Mouse (Mus musculus) embryonic facial prominence, embryonic 10.5 days (tissue): ENCODE results near the gene Rgs8. TPM values are rescaled to one million over a fixed set of nuclear protein-coding genes. Genes with fewer than 3 reads are reported as not detected.

Experiments
- DNase-seq: peaks from one replicate; pipeline ENCODE4 v3.0.0-alpha.2; 2017; ENCODE audit warnings: low spot score
- H3K27ac ChIP-seq: fragments of 300-500 bp; sonication (generic); replicated peaks from 2 replicates; pipeline ENCODE4 v1.5.1; 2016; ENCODE audit warnings: mild to moderate bottlenecking
- H3K27me3 ChIP-seq: fragments of 300-500 bp; sonication (generic); replicated peaks from 2 replicates; pipeline ENCODE4 v1.6.1; 2016; ENCODE audit warnings: low read depth, mild to moderate bottlenecking; ENCODE audit not compliant: poor library complexity, severe bottlenecking
- H3K36me3 ChIP-seq: fragments of 300-500 bp; sonication (generic); replicated peaks from 2 replicates; pipeline ENCODE4 v1.6.1; 2016; ENCODE audit warnings: mild to moderate bottlenecking, moderate library complexity
- H3K4me1 ChIP-seq: fragments of 300-500 bp; sonication (generic); 2 replicates; pipeline ENCODE4 v1.6.1; 2016
- H3K4me3 ChIP-seq: fragments of 300-500 bp; sonication (generic); 2 replicates; pipeline ENCODE4 v1.5.1; 2016; ENCODE audit warnings: mild to moderate bottlenecking, moderate library complexity
- H3K9me3 ChIP-seq: fragments of 300-500 bp; sonication (generic); 2 replicates; pipeline ENCODE4 v1.6.1; 2016; ENCODE audit warnings: mild to moderate bottlenecking
- WGBS: fragments of 180-500 bp; shearing (Covaris S2); methylation state at CpG from one replicate; pipeline ENCODE4 v1.1.7; 2016; 5-methylcytosine and 5-hydroxymethylcytosine counted together
- polyA plus RNA-seq: library from polyadenylated mRNA; unstranded; fragments of >200 nt; fragmentation: Nextera tagmentation; extraction: Ambion mirVana; gene quantifications from 2 replicates; pipeline ENCODE4 v1.2.1, GENCODE M21; 2016

Gene Rgs8
- polyA plus RNA-seq, 1 experiment from 2014 or later: 2.3 TPM

DNA sequence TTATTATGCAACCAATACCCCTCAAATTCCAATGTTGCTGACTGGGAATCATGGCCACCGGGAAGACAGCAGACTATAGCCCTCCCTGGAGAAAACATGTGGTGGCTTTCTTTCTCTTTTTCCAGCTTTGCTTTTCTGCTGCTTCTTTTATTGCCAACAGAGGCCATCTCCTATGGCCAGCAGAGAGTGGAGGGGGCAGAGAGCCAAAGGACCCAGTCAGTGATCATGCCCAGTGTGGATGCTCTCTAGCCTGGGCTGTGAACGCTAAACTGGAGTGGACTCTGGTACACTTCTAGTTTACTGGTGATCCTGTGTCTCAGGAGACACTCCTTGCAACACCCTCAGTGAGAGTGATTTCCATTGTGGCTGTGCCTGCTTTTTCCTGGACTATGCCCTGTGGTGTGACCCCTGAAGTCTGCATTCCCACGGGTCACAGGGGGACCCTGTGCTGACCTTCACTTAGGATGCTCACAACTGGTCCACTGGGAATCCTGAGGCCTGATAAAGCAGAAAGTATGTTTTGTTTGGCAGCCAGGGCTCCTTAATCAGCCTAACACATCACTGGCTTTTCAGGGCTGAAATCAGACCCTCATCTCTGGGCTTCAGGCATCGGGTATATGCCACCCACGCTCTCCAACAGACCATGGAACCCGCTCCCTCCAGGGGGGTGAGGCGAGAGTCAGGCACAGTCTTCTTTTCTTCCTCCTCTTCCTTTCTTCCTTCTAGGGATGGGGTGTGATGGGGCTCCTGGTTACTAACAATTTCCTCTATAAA lies 45.7 kb downstream of the Rgs8 start:
- Histone ChIP-seq H3K9me3 (no peaks in the 10 kb centered on the region), H3K36me3 (no peaks in the 10 kb centered on the region), H3K27me3 (peaks cover 10% of the 10 kb centered on the region; the same call in 1 of the 2 replicates), H3K27ac (peak overlapping the region; percentile 52), H3K4me1 (peaks cover 51% of the 10 kb centered on the region), H3K4me3 (no peak overlapping the region)
- WGBS: 60% methylated on average over 7 of the region's 7 CpGs
- no peak for DNase-seq

DNA sequence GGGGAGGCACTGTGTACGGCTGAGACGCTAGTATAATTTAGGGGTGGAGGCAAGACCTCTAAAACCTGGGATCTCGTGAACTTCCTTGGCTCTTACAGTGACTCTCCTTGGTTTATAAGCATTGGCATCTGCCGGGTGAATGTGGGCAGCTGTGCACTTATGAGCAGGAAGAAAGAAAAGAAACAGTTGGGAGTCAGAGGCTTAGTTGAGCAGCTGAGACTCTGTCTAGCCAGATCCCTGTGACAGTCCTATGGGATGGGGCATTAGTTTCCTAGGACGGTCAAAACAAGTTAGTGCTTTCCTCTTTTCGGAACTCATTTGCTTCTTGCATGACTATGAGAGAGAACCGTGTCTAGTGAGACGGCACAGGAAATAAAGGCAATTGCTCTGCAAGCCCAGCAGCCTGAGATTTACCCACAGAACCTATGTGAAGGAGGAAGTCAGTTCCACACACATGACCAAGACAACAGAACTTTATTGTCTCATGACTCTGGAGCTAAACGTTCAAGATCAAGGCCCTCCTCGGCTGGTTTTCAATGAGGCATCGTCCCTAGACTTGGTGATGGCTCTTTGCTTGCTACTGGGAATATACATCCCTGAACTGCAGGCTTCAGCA lies 47.7 kb downstream of the Rgs8 start:
- DNase-seq: no peak
- WGBS: 84% methylated on average over 11 of the region's 11 CpGs
- no peaks in the 10 kb centered on the region for H3K9me3 ChIP-seq
- no peaks in the 10 kb centered on the region for H3K36me3 ChIP-seq
- H3K27ac ChIP-seq: no peak overlapping the region
- peaks cover 70% of the 10 kb centered on the region for H3K4me1 ChIP-seq
- H3K4me3 ChIP-seq: no peak overlapping the region
- H3K27me3 ChIP-seq: peaks cover 15% of the 10 kb centered on the region; the same call in 1 of the 2 replicates

DNA sequence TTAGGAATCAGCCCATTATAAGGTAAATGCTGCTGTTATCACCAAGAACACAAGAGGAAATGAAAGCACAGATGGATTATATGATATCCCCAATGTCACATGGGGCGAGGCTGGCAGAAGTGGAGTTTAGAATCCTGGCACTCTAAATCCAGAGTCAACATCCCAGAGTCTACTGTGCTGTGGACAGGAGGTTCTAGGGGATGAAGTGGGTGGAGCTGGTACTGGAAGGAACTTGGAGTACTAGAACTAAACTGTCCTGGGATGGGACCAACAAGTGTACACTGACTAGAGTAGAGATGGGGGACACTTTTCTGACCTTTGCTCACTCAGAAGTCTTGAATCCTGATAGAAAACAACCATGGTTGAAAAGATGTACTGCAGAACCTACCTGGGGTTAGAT lies 48.6 kb downstream of the Rgs8 start:
- Histone ChIP-seq H3K27me3 (peaks cover 13% of the 10 kb centered on the region; the same call in 1 of the 2 replicates), H3K4me1 (peaks cover 70% of the 10 kb centered on the region), H3K4me3 (no peak overlapping the region), H3K27ac (peak overlapping the region; percentile 70), H3K36me3 (no peaks in the 10 kb centered on the region), H3K9me3 (no peaks in the 10 kb centered on the region)
- DNase-seq: no peak
- 89% methylated on average over 1 of the region's 1 CpGs for WGBS

DNA sequence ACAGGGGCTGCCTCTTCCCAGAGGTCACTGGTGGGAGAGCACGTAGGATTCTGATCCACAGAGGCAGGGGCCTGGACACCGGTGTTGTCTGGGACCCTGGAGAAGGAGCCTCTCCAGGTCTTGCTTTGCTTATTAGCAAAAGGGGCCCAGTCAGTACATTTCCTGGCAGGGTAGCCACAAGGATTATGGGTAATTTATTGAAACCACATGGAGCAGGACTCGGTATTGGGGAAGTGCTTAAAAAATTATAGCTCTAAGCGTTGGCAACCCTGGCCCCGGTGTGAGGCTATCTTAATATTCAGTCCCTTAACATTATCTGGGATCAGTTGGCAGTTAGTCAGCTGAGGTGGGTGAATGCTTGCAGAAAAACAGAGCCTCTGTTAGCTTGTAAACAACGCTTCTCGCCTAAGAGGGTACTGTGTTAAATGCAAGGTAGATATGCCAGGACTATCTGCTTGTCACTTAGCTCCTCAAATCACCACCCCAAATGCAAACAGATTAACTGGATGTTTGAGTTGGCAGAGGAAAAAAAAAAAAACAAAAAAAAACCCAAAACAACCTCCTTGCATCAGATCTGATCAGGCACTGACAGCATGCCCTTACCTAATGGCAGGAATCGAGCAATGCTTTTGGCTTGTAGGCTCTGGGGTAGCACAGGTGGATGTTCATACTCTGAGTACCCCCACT lies 49.5 kb downstream of the Rgs8 start:
- Histone ChIP-seq H3K27ac (peak overlapping the region; percentile 78), H3K4me1 (peaks cover 69% of the 10 kb centered on the region), H3K27me3 (peaks cover 8% of the 10 kb centered on the region; the same call in 1 of the 2 replicates), H3K36me3 (no peaks in the 10 kb centered on the region), H3K4me3 (no peak overlapping the region), H3K9me3 (no peaks in the 10 kb centered on the region)
- DNase-seq: no peak
- WGBS: 62% methylated on average over 8 of the region's 8 CpGs

DNA sequence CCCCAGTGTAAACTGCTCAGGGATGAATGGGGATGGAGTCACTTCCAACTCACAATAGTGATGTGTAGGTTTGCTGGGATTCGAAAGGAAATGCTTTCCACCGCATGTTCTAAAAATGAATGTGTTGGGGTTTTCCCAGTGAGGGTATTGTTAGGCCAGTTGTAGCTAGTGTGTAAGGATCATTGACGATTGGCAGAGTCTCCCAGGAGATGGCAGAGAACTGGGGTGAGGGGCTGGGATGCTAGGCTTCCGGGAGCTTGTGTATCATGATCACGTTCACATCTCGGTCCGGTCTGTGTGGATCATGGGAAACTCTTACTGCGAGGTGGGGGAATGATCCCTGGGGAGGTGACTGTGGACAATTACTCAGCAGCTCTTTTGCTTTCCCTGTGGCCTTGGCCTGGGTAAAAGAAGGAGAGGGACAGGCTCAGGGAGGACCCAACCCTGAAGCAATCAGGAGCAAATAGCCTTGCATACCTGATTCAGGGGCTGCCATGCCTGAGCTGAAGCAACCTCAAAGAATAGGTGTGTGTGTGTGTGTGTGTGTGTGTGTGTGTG lies 50.1 kb downstream of the Rgs8 start:
- no peak overlapping the region for H3K4me3 ChIP-seq
- H3K36me3 ChIP-seq: no peaks in the 10 kb centered on the region
- 54% methylated on average over 8 of the region's 8 CpGs for WGBS
- H3K9me3 ChIP-seq: no peaks in the 10 kb centered on the region
- peak overlapping the region; percentile 78 for H3K27ac ChIP-seq
- DNase-seq: no peak
- peaks cover 63% of the 10 kb centered on the region for H3K4me1 ChIP-seq
- peaks cover 8% of the 10 kb centered on the region; the same call in 1 of the 2 replicates for H3K27me3 ChIP-seq

DNA sequence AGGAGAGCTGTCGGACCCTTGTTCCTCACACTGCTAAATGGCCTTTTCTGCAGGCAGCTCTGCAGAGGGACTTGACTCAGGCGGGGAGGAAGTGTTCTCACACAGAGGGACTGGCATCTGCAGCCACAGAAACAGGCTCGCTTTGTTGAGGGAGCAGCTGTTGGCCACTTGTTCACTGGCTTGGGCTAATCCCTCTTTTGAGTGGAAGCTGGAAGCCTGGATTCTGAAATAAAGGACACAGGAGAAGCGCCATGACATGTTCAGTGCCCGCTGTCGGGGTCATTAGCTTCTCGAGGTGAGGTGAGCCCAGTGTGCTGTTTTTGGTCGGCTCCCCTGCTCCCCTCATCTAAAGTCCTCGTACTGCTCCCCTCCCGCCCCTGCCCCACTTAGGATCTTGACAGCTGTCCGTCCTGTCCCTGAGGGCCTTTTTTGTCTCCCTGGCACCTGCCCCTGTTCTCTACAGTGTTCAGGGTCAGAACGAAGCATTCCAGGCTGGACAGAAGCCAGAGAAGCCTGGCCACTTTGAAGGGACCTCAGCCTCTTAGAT lies 50.7 kb downstream of the Rgs8 start:
- no peaks in the 10 kb centered on the region for H3K36me3 ChIP-seq
- peak overlapping the region; percentile 23; the same call in 1 of the 2 replicates for H3K4me3 ChIP-seq
- peaks cover 58% of the 10 kb centered on the region for H3K4me1 ChIP-seq
- DNase-seq: peak; percentile 60
- peaks cover 8% of the 10 kb centered on the region; the same call in 1 of the 2 replicates for H3K27me3 ChIP-seq
- 4% methylated on average over 12 of the region's 12 CpGs for WGBS
- H3K27ac ChIP-seq: peak overlapping the region; percentile 78
- H3K9me3 ChIP-seq: no peaks in the 10 kb centered on the region

DNA sequence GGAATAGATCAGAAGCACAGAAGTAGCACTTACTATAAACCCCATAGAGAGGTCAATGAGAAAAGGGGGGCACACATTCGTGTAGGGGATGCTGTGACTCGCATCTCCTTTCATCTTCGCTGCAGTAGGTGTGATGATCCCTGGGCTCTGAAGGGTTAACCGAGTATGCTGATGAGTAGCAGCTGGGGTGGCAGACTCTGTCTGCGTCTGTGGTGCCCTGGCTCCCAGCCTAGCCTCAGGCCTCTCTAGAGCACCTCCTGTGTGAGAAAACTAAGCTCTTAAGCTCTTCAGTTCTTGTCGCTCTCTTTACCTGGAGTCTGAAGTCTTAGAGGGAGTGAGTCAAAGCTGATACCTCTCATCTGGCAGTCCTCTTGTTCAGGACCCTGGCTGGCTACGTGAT lies 51.3 kb downstream of the Rgs8 start:
- Histone ChIP-seq H3K27me3 (peaks cover 8% of the 10 kb centered on the region; the same call in 1 of the 2 replicates), H3K36me3 (no peaks in the 10 kb centered on the region), H3K27ac (peak overlapping the region; percentile 78; the same call in 1 of the 2 replicates), H3K4me1 (peaks cover 56% of the 10 kb centered on the region), H3K9me3 (no peaks in the 10 kb centered on the region), H3K4me3 (no peak overlapping the region)
- peak; percentile 31 for DNase-seq
- WGBS: 7% methylated on average over 7 of the region's 7 CpGs

DNA sequence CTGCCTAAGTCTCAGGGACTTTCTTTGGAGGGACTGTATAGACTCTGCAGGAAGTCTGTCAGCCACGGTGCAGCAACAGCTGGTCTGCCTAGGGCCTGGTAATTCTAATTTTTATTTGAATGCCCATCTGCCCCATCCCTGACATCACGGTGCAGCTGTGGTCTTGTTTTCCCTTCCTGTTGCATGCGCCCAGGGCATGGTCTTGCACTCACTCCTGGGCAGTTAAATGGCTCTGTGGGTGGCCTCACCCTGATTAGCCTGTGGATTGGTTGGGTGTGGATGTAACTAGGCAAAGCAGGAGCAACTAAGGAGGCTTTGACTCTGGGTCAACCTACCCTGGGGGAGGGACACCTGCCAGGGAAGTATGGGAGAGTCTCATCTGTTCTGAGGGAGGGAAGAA lies 52.2 kb downstream of the Rgs8 start:
- H3K27ac ChIP-seq: no peak overlapping the region; the same call in 1 of the 2 replicates
- 19% methylated on average over 3 of the region's 3 CpGs for WGBS
- H3K4me1 ChIP-seq: peaks cover 56% of the 10 kb centered on the region
- H3K4me3 ChIP-seq: no peak overlapping the region
- H3K36me3 ChIP-seq: no peaks in the 10 kb centered on the region
- H3K9me3 ChIP-seq: no peaks in the 10 kb centered on the region
- peaks cover 8% of the 10 kb centered on the region; the same call in 1 of the 2 replicates for H3K27me3 ChIP-seq
- DNase-seq: peak; percentile 26

DNA sequence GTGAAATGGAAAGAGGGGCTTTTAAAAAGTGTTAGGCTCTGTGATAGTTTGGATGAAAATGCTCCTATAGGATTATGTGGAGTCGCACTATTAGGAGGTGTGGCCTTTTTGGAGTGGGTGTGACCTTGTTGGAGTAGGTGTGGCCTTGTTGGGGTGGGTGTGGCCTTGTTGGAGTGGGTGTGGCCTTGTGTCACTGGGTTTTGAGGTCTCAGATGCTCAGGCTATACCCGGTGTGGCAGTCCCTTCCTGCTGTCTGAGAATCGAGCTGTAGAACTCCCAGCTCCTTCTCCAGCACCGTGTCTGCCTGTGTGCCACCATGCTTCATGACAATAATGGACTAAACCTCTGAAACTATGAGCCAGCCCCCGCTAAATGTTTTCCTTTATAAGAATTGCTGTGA lies 55.8 kb downstream of the Rgs8 start:
- DNase-seq: no peak

DNA sequence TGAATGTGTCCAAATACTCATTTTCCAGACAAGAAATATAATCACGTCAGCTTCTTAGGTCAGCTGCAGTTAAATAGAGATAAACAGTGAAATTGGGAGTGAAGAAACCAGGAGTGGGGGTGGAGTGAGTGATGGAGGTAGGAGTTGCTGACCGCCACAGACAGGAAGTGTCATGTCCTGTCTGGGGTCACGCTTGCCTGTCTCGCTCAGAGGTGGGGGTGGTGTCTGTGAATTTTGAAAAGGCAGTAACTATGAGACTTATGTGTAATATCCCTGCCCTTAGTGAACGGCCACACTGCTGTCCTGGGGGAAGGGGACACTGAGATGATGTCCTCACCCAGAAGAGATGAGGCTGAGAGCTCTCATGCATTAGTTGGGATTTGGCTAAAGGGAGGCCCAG lies 56.6 kb downstream of the Rgs8 start:
- 50% methylated on average over 5 of the region's 5 CpGs for WGBS
- H3K4me3 ChIP-seq: no peak overlapping the region
- DNase-seq: no peak
- H3K9me3 ChIP-seq: no peaks in the 10 kb centered on the region
- no peaks in the 10 kb centered on the region for H3K27me3 ChIP-seq
- H3K4me1 ChIP-seq: peaks cover 28% of the 10 kb centered on the region
- H3K27ac ChIP-seq: no peak overlapping the region
- no peaks in the 10 kb centered on the region for H3K36me3 ChIP-seq

More for the DNA sequence above, 55.8 kb downstream of the Rgs8 start:
- H3K27me3 ChIP-seq: peaks cover 3% of the 10 kb centered on the region; the same call in 1 of the 2 replicates
- H3K9me3 ChIP-seq: no peaks in the 10 kb centered on the region
- no peak overlapping the region for H3K4me3 ChIP-seq
- no peaks in the 10 kb centered on the region for H3K36me3 ChIP-seq
- peaks cover 36% of the 10 kb centered on the region for H3K4me1 ChIP-seq
- 91% methylated on average over 5 of the region's 5 CpGs for WGBS
- H3K27ac ChIP-seq: no peak overlapping the region

DNA sequence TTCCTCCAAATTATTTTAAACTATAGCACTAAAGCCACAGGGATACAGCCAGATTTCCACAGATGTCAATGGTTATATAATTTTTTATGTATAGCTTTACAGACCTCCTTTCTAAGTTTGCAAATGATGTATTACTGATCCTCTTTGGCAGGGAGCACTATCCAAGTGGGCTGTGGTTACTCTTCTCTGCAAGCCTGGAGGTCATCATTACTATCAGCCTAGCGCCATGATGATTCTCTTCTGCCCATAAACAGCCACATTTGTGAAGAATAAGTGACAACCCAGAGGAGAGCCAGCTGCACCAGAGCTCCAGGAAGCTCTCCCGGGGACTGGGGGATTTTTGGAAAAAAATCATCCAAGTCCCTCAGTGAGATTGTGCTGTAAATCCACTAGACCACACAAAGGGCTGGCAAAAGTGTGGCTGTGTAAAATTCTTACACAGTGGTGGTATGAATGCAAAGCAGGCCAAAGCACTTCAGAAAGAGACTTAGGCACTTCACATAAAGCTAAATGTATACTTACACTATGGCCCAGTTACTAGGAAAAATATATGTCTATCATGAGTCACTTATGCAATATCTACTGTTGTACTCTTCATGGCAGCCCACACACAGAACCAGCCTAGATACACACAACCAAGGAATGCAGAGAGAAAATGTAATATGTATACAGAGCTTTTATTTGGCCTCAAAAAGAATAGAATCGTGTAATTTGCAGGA lies 58.9 kb downstream of the Rgs8 start:
- no peaks in the 10 kb centered on the region for H3K36me3 ChIP-seq

More for the DNA sequence above, 58.9 kb downstream of the Rgs8 start:
- no peaks in the 10 kb centered on the region for H3K9me3 ChIP-seq
- no peak for DNase-seq
- no peak overlapping the region for H3K4me3 ChIP-seq
- no peaks in the 10 kb centered on the region for H3K27me3 ChIP-seq
- H3K27ac ChIP-seq: no peak overlapping the region
- 87% methylated on average over 3 of the region's 3 CpGs for WGBS
- peaks cover 18% of the 10 kb centered on the region for H3K4me1 ChIP-seq
